Mouse (Mus musculus): ENCODE measurements at regions not wholly inside any gene's neighbourhood (a gene's known extent, or its start where the extent isn't known, plus 50 kb on each side); places are given as distances from the start of the nearest gene placed in this dataset.

- TF ChIP-seq POLR2A (IDR thresholded peaks at IDR 0.05; ENCODE audit: low read depth, low read length) (no peak), CTCF (conservative IDR thresholded peaks at IDR 0.05; ENCODE audit: insufficient read depth, insufficient read length, low read depth, low read length) (no peak)
Measured at GRCm38 (mm10) chr14:47982993-47983740, 137.5 kb upstream of the Peli2 start.
